Mouse (Mus musculus): ENCODE results near the gene Crybb1. TPM values are rescaled to one million over a fixed set of nuclear protein-coding genes. Genes with fewer than 3 reads are reported as not detected.
A peak's percentile ranks its signal among the peaks of the same experiment; 100 is the strongest.

Crybb1 gene
- polyA plus RNA-seq, 1 experiment, result not detected

GRCm38 (mm10) chr5:112241849-112242248, 13.8 kb upstream of the Crybb1 start:
- Histone ChIP-seq H3K4me3 (replicated peaks; ENCODE audit: control insufficient read depth, low read depth, low read length) (no peak overlapping the region), H3K4me1 (ENCODE audit: control insufficient read depth, insufficient read depth, low read length) (0 out of 2 replicates have a peak, but pooled peaks cover 3% of the 10 kb centered on the region), H3K27ac (ENCODE audit: control insufficient read depth, insufficient read depth, low read depth, low read length, poor library complexity) (no peak overlapping the region)
- WGBS, result 19% methylated on average over 2 of the region's 2 CpGs
- TF ChIP-seq CTCF (IDR thresholded peaks at IDR 0.05; ENCODE audit: control insufficient read depth, insufficient read depth, low read length) (no peak), POLR2A (IDR thresholded peaks at IDR 0.05; ENCODE audit: borderline replicate concordance, control insufficient read depth, low read depth, low read length) (no peak)

- H3K4me3 ChIP-seq (replicated peaks; ENCODE audit: control insufficient read depth, low read depth, low read length), result no peak overlapping the region
- WGBS, result 5% methylated on average over 5 of the region's 5 CpGs
- H3K4me1 ChIP-seq (ENCODE audit: control insufficient read depth, insufficient read depth, low read length), result 0 out of 2 replicates have a peak, but pooled peaks cover 3% of the 10 kb centered on the region
- H3K27ac ChIP-seq (ENCODE audit: control insufficient read depth, insufficient read depth, low read depth, low read length, poor library complexity), result peak overlapping the region; percentile 31
- no peak for TF ChIP-seq CTCF (IDR thresholded peaks at IDR 0.05; ENCODE audit: control insufficient read depth, insufficient read depth, low read length)
- no peak for TF ChIP-seq POLR2A (IDR thresholded peaks at IDR 0.05; ENCODE audit: borderline replicate concordance, control insufficient read depth, low read depth, low read length)
Measured at GRCm38 (mm10) chr5:112242361-112242778, 13.2 kb upstream of the Crybb1 start.

- 70% methylated on average over 5 of the region's 5 CpGs for WGBS
- TF ChIP-seq CTCF (IDR thresholded peaks at IDR 0.05; ENCODE audit: control insufficient read depth, insufficient read depth, low read length) (no peak), POLR2A (IDR thresholded peaks at IDR 0.05; ENCODE audit: borderline replicate concordance, control insufficient read depth, low read depth, low read length) (no peak)
- Histone ChIP-seq H3K4me3 (replicated peaks; ENCODE audit: control insufficient read depth, low read depth, low read length) (no peak overlapping the region), H3K4me1 (ENCODE audit: control insufficient read depth, insufficient read depth, low read length) (0 out of 2 replicates have a peak, but pooled peaks cover 3% of the 10 kb centered on the region), H3K27ac (ENCODE audit: control insufficient read depth, insufficient read depth, low read depth, low read length, poor library complexity) (peak overlapping the region; percentile 31)
Measured at GRCm38 (mm10) chr5:112243041-112243440, 12.6 kb upstream of the Crybb1 start.

- 63% methylated on average over 10 of the region's 10 CpGs for WGBS
- TF ChIP-seq CTCF (IDR thresholded peaks at IDR 0.05; ENCODE audit: control insufficient read depth, insufficient read depth, low read length), result no peak
- TF ChIP-seq POLR2A (IDR thresholded peaks at IDR 0.05; ENCODE audit: borderline replicate concordance, control insufficient read depth, low read depth, low read length), result no peak
- H3K4me3 ChIP-seq (replicated peaks; ENCODE audit: control insufficient read depth, low read depth, low read length), result no peak overlapping the region
- 0 out of 2 replicates have a peak, but pooled peaks cover 3% of the 10 kb centered on the region for H3K4me1 ChIP-seq (ENCODE audit: control insufficient read depth, insufficient read depth, low read length)
- H3K27ac ChIP-seq (ENCODE audit: control insufficient read depth, insufficient read depth, low read depth, low read length, poor library complexity), result no peak overlapping the region
Measured at GRCm38 (mm10) chr5:112243539-112244274, 11.9 kb upstream of the Crybb1 start.

GRCm38 (mm10) chr5:112244275-112244562, 11.4 kb upstream of the Crybb1 start:
- TF ChIP-seq CTCF (IDR thresholded peaks at IDR 0.05; ENCODE audit: control insufficient read depth, insufficient read depth, low read length) (no peak), POLR2A (IDR thresholded peaks at IDR 0.05; ENCODE audit: borderline replicate concordance, control insufficient read depth, low read depth, low read length) (no peak)
- 46% methylated on average over 1 of the region's 1 CpGs for WGBS
- Histone ChIP-seq H3K4me3 (replicated peaks; ENCODE audit: control insufficient read depth, low read depth, low read length) (no peak overlapping the region), H3K27ac (ENCODE audit: control insufficient read depth, insufficient read depth, low read depth, low read length, poor library complexity) (no peak overlapping the region), H3K4me1 (ENCODE audit: control insufficient read depth, insufficient read depth, low read length) (0 out of 2 replicates have a peak, but pooled peaks cover 3% of the 10 kb centered on the region)

GRCm38 (mm10) chr5:112244890-112245615, 10.6 kb upstream of the Crybb1 start:
- H3K4me1 ChIP-seq (ENCODE audit: control insufficient read depth, insufficient read depth, low read length), result peaks cover 3% of the 10 kb centered on the region; the same call in 1 of the 2 replicates
- TF ChIP-seq POLR2A (IDR thresholded peaks at IDR 0.05; ENCODE audit: borderline replicate concordance, control insufficient read depth, low read depth, low read length) (no peak), CTCF (IDR thresholded peaks at IDR 0.05; ENCODE audit: control insufficient read depth, insufficient read depth, low read length) (no peak)
- WGBS, result 75% methylated on average over 8 of the region's 8 CpGs
- H3K4me3 ChIP-seq (replicated peaks; ENCODE audit: control insufficient read depth, low read depth, low read length), result no peak overlapping the region
- H3K27ac ChIP-seq (ENCODE audit: control insufficient read depth, insufficient read depth, low read depth, low read length, poor library complexity), result no peak overlapping the region

- 83% methylated on average over 8 of the region's 8 CpGs for WGBS
- peaks cover 15% of the 10 kb centered on the region for H3K4me1 ChIP-seq (ENCODE audit: control insufficient read depth, insufficient read depth, low read length)
- no peak overlapping the region for H3K4me3 ChIP-seq (replicated peaks; ENCODE audit: control insufficient read depth, low read depth, low read length)
Measured at GRCm38 (mm10) chr5:112247399-112247798, 8.2 kb upstream of the Crybb1 start.

GRCm38 (mm10) chr5:112249106-112249505, 6.5 kb upstream of the Crybb1 start:
- TF ChIP-seq POLR2A (IDR thresholded peaks at IDR 0.05; ENCODE audit: borderline replicate concordance, control insufficient read depth, low read depth, low read length) (no peak), CTCF (IDR thresholded peaks at IDR 0.05; ENCODE audit: control insufficient read depth, insufficient read depth, low read length) (no peak)
- 89% methylated on average over 11 of the region's 11 CpGs for WGBS
- no peak overlapping the region for H3K27ac ChIP-seq (ENCODE audit: control insufficient read depth, insufficient read depth, low read depth, low read length, poor library complexity)
- H3K4me3 ChIP-seq (replicated peaks; ENCODE audit: control insufficient read depth, low read depth, low read length), result no peak overlapping the region
- H3K4me1 ChIP-seq (ENCODE audit: control insufficient read depth, insufficient read depth, low read length), result peaks cover 21% of the 10 kb centered on the region

More at GRCm38 (mm10) chr5:112247399-112247798, 8.2 kb upstream of the Crybb1 start:
- TF ChIP-seq POLR2A (IDR thresholded peaks at IDR 0.05; ENCODE audit: borderline replicate concordance, control insufficient read depth, low read depth, low read length), result no peak
- no peak overlapping the region for H3K27ac ChIP-seq (ENCODE audit: control insufficient read depth, insufficient read depth, low read depth, low read length, poor library complexity)
